Mouse (Mus musculus): ENCODE data around the gene Rrp7a. TPM values are rescaled to one million over a fixed set of nuclear protein-coding genes. Genes with fewer than 3 reads are reported as not detected.

Rrp7a gene
- total and polyA plus RNA-seq, 2 experiments from 2014 or later = 95.2 to 228 TPM

GRCm38 (mm10) chr15:83160561-83160960, 38.0 kb upstream of the Rrp7a start:
- H3K4me2 ChIP-seq (ENCODE audit: low read depth, low read length, poor library complexity, severe bottlenecking) = no peak overlapping the region
- TF ChIP-seq CTCF (IDR thresholded peaks at IDR 0.05) = no peak
- DNase-seq (ENCODE audit: low spot score) (no peak), ATAC-seq (ENCODE audit: low FRiP score) (no peak)
- 97% methylated on average over 4 of the region's 4 CpGs for WGBS
- no peak overlapping the region for H3K27ac ChIP-seq (ENCODE audit: low read depth, low read length)
- H3K9ac ChIP-seq (replicated peaks; ENCODE audit: low read length, poor library complexity, severe bottlenecking) = no peak overlapping the region
- H3K9me3 ChIP-seq (ENCODE audit: low read length) = no peaks in the 10 kb centered on the region
- no peaks in the 10 kb centered on the region for H3K27me3 ChIP-seq (ENCODE audit: insufficient read depth, low read length)
- H3K36me3 ChIP-seq (ENCODE audit: insufficient read depth, low read length) = peaks cover 49% of the 10 kb centered on the region
- no peak overlapping the region for H3K4me3 ChIP-seq (ENCODE audit: low read depth, low read length)
- no peaks in the 10 kb centered on the region for H3K4me1 ChIP-seq (ENCODE audit: insufficient read depth, low read length)

- WGBS = 93% methylated on average over 9 of the region's 9 CpGs
- no peak overlapping the region for H3K4me2 ChIP-seq (ENCODE audit: low read depth, low read length, poor library complexity, severe bottlenecking)
- H3K36me3 ChIP-seq (ENCODE audit: insufficient read depth, low read length) = peaks cover 50% of the 10 kb centered on the region
Measured at GRCm38 (mm10) chr15:83159823-83160222, 37.2 kb upstream of the Rrp7a start.

GRCm38 (mm10) chr15:83158587-83159160, 36.1 kb upstream of the Rrp7a start:
- H3K36me3 ChIP-seq (ENCODE audit: insufficient read depth, low read length) = peaks cover 57% of the 10 kb centered on the region
- H3K27me3 ChIP-seq (ENCODE audit: insufficient read depth, low read length) = no peaks in the 10 kb centered on the region
- no peak overlapping the region for H3K9ac ChIP-seq (replicated peaks; ENCODE audit: low read length, poor library complexity, severe bottlenecking)
- ATAC-seq (ENCODE audit: low FRiP score) = no peak
- no peak for DNase-seq (ENCODE audit: low spot score)
- no peak overlapping the region for H3K4me2 ChIP-seq (ENCODE audit: low read depth, low read length, poor library complexity, severe bottlenecking)
- no peaks in the 10 kb centered on the region for H3K9me3 ChIP-seq (ENCODE audit: low read length)
- H3K4me3 ChIP-seq (ENCODE audit: low read depth, low read length) = no peak overlapping the region
- TF ChIP-seq CTCF (IDR thresholded peaks at IDR 0.05) = no peak; the same call in 1 of the 2 replicates
- H3K27ac ChIP-seq (ENCODE audit: low read depth, low read length) = no peak overlapping the region
- WGBS = 87% methylated on average over 7 of the region's 7 CpGs
- H3K4me1 ChIP-seq (ENCODE audit: insufficient read depth, low read length) = no peaks in the 10 kb centered on the region

More at GRCm38 (mm10) chr15:83159823-83160222, 37.2 kb upstream of the Rrp7a start:
- no peak overlapping the region for H3K4me3 ChIP-seq (ENCODE audit: low read depth, low read length)
- H3K9ac ChIP-seq (replicated peaks; ENCODE audit: low read length, poor library complexity, severe bottlenecking) = no peak overlapping the region
- H3K4me1 ChIP-seq (ENCODE audit: insufficient read depth, low read length) = no peaks in the 10 kb centered on the region
- H3K9me3 ChIP-seq (ENCODE audit: low read length) = no peaks in the 10 kb centered on the region
- no peaks in the 10 kb centered on the region for H3K27me3 ChIP-seq (ENCODE audit: insufficient read depth, low read length)
- DNase-seq (ENCODE audit: low spot score) (no peak), ATAC-seq (ENCODE audit: low FRiP score) (no peak)
- no peak for TF ChIP-seq CTCF (IDR thresholded peaks at IDR 0.05)
- no peak overlapping the region for H3K27ac ChIP-seq (ENCODE audit: low read depth, low read length)

GRCm38 (mm10) chr15:83157667-83158064, 35.1 kb upstream of the Rrp7a start:
- ATAC-seq (ENCODE audit: low FRiP score) (no peak), DNase-seq (ENCODE audit: low spot score) (no peak)
- H3K27me3 ChIP-seq (ENCODE audit: insufficient read depth, low read length) = no peaks in the 10 kb centered on the region
- peaks cover 64% of the 10 kb centered on the region for H3K36me3 ChIP-seq (ENCODE audit: insufficient read depth, low read length)
- H3K9me3 ChIP-seq (ENCODE audit: low read length) = no peaks in the 10 kb centered on the region
- H3K27ac ChIP-seq (ENCODE audit: low read depth, low read length) = no peak overlapping the region
- H3K4me1 ChIP-seq (ENCODE audit: insufficient read depth, low read length) = no peaks in the 10 kb centered on the region
- no peak for TF ChIP-seq CTCF (IDR thresholded peaks at IDR 0.05)
- no peak overlapping the region for H3K4me2 ChIP-seq (ENCODE audit: low read depth, low read length, poor library complexity, severe bottlenecking)
- H3K4me3 ChIP-seq (ENCODE audit: low read depth, low read length) = no peak overlapping the region
- no peak overlapping the region for H3K9ac ChIP-seq (replicated peaks; ENCODE audit: low read length, poor library complexity, severe bottlenecking)
- WGBS = 97% methylated on average over 6 of the region's 6 CpGs

GRCm38 (mm10) chr15:83156929-83157666, 34.5 kb upstream of the Rrp7a start:
- Histone ChIP-seq H3K27ac (ENCODE audit: low read depth, low read length) (no peak overlapping the region), H3K36me3 (ENCODE audit: insufficient read depth, low read length) (peaks cover 59% of the 10 kb centered on the region), H3K27me3 (ENCODE audit: insufficient read depth, low read length) (no peaks in the 10 kb centered on the region), H3K4me1 (ENCODE audit: insufficient read depth, low read length) (no peaks in the 10 kb centered on the region), H3K9me3 (ENCODE audit: low read length) (no peaks in the 10 kb centered on the region), H3K4me3 (ENCODE audit: low read depth, low read length) (no peak overlapping the region), H3K4me2 (ENCODE audit: low read depth, low read length, poor library complexity, severe bottlenecking) (no peak overlapping the region), H3K9ac (replicated peaks; ENCODE audit: low read length, poor library complexity, severe bottlenecking) (no peak overlapping the region)
- no peak for DNase-seq (ENCODE audit: low spot score)
- no peak for ATAC-seq (ENCODE audit: low FRiP score)
- WGBS = 71% methylated on average over 11 of the region's 11 CpGs
- TF ChIP-seq CTCF (IDR thresholded peaks at IDR 0.05) = peak; percentile 69
